Mouse (Mus musculus): ENCODE measurements at regions not wholly inside any gene's neighbourhood (a gene's known extent, or its start where the extent isn't known, plus 50 kb on each side); places are given as distances from the start of the nearest gene placed in this dataset.
"Not testable (repeated sequence)": the region's sequence is repeated elsewhere in the genome, so short reads cannot be mapped to it uniquely, and the experiment has no call there.

GRCm38 (mm10) chr1:59403831-59404547 lies 78.2 kb upstream of the Fzd7 start:
- DNase-seq = no peak

- no peak for DNase-seq
Measured at GRCm38 (mm10) chr1:59405370-59405769, 76.9 kb upstream of the Fzd7 start.

- DNase-seq = no peak
Measured at GRCm38 (mm10) chr1:59406741-59407306, 75.4 kb upstream of the Fzd7 start.

- peak; percentile 34 for DNase-seq
Measured at GRCm38 (mm10) chr1:59409585-59410160, 72.6 kb upstream of the Fzd7 start.

- no peak for DNase-seq
Measured at GRCm38 (mm10) chr1:59413264-59413663, 69.0 kb upstream of the Fzd7 start.

GRCm38 (mm10) chr1:59414401-59415210 lies 67.6 kb upstream of the Fzd7 start:
- DNase-seq = no peak

- DNase-seq = no peak
Measured at GRCm38 (mm10) chr1:59415733-59416312, 66.4 kb upstream of the Fzd7 start.

- DNase-seq = no peak
Measured at GRCm38 (mm10) chr1:59417317-59417716, 64.9 kb upstream of the Fzd7 start.

- DNase-seq = no peak
Measured at GRCm38 (mm10) chr1:59417962-59418361, 64.3 kb upstream of the Fzd7 start.

GRCm38 (mm10) chr1:59418748-59419147 lies 63.5 kb upstream of the Fzd7 start:
- DNase-seq = no peak

- DNase-seq = peak; percentile 51
Measured at GRCm38 (mm10) chr1:59422981-59423941, 59.0 kb upstream of the Fzd7 start.

- not testable (repeated sequence) for DNase-seq
Measured at GRCm38 (mm10) chr1:59425771-59426170, 56.5 kb upstream of the Fzd7 start.

- no peak for DNase-seq
Measured at GRCm38 (mm10) chr1:59426346-59427203, 55.6 kb upstream of the Fzd7 start.

- DNase-seq = no peak
Measured at GRCm38 (mm10) chr1:59427204-59427557, 55.0 kb upstream of the Fzd7 start.

GRCm38 (mm10) chr1:59429289-59429688 lies 52.9 kb upstream of the Fzd7 start:
- DNase-seq = no peak

- DNase-seq = no peak
Measured at GRCm38 (mm10) chr1:59430234-59430633, 52.0 kb upstream of the Fzd7 start.

- DNase-seq = peak; percentile 35
Measured at GRCm38 (mm10) chr1:59430886-59431486, 51.2 kb upstream of the Fzd7 start.
